Mouse (Mus musculus): ENCODE measurements around the gene Pde4c.
A peak's percentile ranks its signal among the peaks of the same experiment; 100 is the strongest.

Pde4c gene

DNA sequence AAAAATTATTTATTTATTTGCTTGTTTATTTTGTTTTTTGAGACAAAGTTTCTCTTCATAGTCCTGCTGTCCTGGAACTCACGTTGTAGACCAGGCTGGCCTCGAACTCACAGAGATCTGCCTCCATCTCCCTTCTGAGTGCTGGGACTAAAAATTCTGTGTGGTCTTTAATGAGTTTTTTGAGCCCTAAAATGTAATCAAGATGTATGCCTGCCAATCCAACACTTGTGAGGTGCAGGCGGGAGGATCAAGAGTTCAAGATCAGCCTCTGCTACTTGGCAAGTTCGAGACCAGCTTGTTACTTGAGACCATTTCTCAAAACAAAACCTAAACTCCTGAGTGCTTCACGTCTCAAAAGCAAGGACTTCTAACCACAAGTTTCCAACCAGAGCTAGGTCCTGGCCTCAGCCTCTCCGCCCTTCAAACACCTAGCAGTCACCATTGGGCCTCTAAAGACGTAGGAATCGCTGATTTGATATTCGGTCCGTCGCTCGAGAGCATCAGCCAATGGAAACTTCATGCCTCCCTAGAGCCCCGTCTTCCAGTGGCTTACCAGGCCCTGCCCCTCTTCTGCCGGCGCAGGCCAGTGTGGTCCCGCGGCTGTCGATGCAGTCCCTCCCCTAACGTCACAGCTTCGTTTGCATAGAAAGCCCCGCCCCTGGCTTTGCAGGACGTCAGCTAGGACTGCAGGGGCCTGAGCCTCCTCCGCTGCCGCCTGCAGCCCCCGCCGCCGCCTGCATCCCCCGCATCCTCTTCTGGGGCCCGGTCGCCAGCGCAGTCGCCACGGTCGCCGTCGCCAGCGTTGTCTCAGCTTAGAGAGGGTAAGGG lies 30.7 kb downstream of the Pde4c start, which contains the start of gene Rab3a:
TSS of gene Rab3a (plus strand) at position 637 of the 828 bp plus-strand sequence.
- DNase-seq, result peak; percentile 98

GRCm38 (mm10) chr8:70754871-70755660 lies 31.5 kb downstream of the Pde4c start:
- DNase-seq, result peak; percentile 77

DNA sequence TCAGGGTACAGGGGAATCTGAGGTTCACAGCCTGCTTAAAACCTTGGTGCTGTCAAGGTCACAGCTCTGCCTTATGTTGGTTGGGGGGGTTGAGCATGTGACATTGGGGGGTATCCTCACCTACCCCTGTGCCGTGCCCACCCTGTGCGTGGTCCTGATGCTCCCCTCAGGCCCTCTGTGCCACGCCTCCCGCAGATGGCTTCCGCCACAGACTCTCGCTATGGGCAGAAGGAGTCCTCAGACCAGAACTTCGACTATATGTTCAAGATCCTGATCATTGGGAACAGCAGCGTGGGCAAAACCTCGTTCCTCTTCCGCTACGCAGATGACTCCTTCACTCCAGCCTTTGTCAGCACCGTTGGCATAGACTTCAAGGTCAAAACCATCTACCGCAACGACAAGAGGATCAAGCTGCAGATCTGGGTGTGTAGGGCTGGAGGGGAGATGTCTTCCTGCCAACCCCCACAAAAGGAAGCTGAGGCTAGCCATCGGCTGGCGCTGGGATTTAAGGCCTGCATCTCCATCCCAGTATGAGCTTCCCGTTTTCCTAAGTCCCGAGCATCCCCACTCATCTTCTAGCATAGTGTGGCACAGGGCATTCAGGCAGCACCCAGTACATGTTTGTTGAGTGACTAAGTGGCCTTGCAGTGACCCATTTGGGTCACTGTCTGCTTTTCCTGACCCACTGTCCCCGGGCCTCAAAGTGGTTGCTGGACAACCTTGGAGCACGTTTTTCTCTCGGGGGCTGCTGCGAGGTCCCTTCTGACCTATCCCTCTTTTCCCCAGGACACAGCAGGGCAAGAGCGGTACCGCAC lies 32.3 kb downstream of the Pde4c start:
- peak; percentile 11 for DNase-seq

- peak; percentile 6 for DNase-seq
Observed at GRCm38 (mm10) chr8:70756476-70757040, 33.0 kb downstream of the Pde4c start.

DNA sequence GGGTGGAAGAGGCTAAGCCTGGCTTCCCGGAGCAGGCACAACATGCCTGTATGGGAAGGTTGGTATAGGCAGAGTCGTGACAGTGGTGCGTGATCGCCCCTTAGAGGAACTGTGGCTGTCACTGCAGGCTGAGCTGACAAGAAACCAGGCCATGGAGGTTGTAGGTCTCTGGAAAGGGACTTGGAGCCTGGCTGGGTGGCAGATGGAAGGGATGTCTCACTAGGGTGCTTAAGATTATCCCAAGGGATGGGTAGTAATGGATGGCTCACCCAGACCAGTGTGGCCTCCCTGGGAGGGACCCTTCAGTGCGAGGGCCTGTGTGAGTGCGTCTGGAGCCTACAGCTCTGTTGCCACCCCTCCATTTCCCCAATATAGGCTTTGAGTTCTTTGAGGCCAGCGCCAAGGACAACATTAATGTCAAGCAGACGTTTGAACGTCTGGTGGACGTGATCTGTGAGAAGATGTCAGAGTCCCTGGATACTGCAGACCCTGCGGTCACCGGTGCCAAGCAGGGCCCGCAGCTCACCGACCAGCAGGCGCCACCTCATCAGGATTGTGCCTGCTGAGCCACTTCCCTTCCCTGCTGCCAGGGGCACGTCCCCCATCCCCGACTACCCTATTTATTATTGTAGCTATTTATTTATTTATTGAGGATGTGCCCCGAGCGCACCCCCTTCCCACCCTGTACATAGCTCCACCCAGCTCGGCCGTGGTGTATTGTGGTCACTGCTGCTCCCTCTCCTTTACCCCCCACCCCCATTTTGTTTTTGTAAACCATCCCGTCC lies 34.2 kb downstream of the Pde4c start:
- DNase-seq, result peak; percentile 59

DNA sequence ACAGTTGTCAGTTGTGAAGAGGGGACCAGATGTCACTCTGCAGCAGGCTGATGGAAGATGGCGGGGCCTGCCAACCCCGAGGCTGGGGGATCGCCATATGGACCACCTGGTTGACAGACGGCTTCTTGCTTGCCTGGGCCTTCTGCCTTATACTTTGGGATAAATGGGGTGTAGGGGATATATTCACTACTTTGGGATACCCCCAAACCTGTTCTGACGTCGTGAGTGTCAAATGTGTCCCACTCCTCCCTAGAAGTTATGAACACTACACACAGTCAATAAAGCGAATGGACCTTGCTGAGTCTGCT lies 34.7 kb downstream of the Pde4c start:
- DNase-seq, result no peak

DNA sequence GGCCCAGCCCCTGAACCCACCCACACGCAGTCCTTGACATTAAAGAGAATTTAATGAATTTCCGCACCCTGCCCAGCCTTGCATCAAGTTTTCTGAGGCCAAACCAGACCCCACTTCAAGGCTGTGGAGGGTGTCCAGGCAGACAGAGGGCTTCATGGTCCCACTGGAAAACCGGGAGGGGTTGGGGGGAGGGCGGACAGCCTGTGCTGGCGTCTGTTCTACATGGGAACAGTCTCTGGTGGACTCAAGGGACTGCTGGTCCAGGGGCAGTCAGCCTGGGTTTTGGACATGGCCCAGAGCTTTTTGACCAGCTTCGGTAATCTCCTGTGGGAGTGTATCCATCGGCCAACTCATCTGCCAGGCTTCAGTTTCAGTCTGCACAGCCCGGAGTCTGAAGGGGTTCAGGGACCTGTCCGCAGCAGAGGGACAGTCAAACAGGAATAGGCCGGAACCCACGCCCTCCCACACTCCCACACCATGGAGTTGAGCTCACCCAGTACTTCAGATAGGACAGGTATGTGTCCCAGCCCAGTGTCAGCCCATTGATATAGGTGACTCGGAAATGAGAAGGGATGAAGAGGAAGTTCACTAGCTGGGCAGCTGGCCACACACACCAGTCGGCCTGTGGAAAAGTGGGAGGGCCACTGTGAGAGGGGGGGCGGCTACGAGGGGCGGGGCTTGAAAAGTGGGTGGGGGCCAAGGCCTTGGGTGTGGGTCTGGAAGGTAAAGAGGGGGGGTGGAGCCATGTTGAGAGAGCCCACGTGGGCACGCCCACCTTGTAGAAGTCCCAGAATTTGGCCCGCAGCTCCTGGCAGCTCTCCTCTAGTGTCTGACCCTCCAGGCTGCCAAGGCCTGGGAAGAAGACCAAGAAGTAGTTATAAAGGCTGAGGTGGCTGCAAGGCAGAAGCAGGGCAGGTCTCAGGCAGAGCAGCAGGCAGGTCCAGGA lies 35.4 kb downstream of the Pde4c start:
- peak; percentile 57 for DNase-seq

- DNase-seq, result no peak
Observed at GRCm38 (mm10) chr8:70760350-70760749, 36.8 kb downstream of the Pde4c start.

- DNase-seq, result peak; percentile 96
Observed at GRCm38 (mm10) chr8:70760775-70761406, 37.4 kb downstream of the Pde4c start, which contains the start of gene Mpv17l2. TSS of gene Mpv17l2 (minus strand) at chr8:70760946.

DNA sequence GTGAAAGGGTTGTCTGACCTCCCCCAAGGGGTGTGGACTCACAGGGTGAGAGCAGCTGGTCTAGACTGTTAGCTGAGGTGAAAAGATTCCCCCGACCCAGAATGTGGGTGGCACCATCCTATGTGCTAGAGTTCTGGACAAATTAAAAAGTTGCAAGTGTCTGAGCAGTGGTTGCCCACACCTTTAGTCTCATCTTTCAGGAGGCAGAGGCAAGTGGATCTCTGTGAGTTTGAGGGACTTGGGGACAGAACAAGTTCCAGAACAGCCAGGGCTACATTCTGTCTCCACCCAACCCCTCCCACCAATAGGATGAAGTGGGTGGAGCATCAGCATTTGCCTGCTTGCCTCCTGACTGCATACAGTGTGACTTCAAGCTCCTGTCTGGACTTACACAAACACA lies 38.6 kb downstream of the Pde4c start:
- no peak for DNase-seq

- peak; percentile 78 for DNase-seq
Observed at GRCm38 (mm10) chr8:70763354-70763753, 39.8 kb downstream of the Pde4c start.

DNA sequence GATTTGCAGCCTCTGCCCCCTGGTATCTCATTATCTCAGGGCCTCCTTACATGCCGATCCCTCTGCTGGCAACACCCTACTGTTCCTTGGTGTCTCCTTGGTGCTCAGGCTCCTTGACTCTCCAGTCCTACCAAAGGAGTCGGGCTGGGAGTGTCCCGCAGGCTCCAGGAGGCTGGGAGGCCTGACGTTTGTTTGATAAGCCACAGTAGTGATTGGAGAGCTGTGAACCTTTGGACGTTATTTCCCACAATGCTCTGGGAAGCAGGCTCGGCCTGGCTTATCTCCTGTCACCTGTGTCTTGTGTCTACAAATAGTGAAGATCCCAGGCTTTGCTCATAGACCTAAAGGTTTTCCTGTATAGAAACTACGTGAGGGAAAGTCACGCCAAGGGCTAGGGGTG lies 40.5 kb downstream of the Pde4c start:
- DNase-seq, result no peak

DNA sequence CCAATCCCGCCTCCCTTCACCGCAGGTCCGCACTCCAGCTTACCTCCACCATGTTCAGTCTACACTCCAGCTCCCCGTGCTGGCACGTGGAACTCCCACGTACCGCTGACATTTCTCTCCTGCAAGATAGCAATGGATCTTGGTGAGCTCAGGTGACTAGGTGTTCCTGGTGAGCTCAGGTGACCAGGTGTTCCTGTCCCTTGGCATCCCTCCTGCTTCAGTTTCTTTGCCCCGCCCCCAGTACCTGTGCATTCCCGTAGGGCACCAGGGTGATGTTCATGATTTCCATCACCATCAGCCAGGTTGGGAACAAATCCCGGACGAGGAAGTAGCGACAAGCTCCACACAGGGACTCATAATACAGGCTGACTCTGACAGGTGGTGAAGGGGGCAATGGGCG lies 41.2 kb downstream of the Pde4c start:
- no peak for DNase-seq

GRCm38 (mm10) chr8:70765329-70765728 lies 41.8 kb downstream of the Pde4c start:
- no peak for DNase-seq

DNA sequence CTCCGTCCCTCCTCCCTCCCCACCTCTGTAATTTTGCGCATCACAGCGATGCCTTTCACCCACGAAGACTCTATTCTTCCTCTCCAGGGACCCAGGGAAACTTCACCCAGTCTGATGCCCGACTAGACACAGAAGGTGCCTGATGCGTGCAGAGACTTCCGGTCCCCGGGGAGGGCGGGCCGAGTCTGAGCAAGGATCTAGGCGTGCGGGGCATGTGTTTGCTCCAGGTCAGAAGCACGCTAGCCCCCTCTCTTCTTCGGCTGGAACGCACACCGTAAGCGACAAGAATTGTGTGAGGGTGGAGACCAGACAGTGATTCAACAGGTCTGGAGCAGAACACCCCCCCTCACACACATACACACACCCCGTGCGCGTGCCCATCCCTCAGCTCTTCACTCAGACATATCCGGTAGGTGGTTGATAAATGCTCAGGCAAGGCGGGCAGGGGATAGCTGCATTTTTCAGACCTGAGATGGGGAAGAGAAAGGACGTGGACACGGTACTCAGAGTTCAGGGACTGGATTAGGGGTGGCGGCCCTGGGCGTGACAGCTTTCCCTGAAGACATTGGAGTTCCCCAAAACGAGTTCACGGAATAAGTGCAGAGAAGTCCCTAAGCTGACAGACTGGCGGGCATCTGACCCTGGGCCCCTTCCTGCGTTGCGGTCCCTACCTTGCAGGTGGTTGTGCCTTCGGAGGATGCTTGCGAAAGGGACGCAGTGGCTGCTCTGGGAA lies 42.5 kb downstream of the Pde4c start:
- peak; percentile 69 for DNase-seq

- peak; percentile 88 for DNase-seq
Observed at GRCm38 (mm10) chr8:70766571-70767440, 43.3 kb downstream of the Pde4c start.

GRCm38 (mm10) chr8:70767503-70767902 lies 44.0 kb downstream of the Pde4c start:
- DNase-seq, result no peak

DNA sequence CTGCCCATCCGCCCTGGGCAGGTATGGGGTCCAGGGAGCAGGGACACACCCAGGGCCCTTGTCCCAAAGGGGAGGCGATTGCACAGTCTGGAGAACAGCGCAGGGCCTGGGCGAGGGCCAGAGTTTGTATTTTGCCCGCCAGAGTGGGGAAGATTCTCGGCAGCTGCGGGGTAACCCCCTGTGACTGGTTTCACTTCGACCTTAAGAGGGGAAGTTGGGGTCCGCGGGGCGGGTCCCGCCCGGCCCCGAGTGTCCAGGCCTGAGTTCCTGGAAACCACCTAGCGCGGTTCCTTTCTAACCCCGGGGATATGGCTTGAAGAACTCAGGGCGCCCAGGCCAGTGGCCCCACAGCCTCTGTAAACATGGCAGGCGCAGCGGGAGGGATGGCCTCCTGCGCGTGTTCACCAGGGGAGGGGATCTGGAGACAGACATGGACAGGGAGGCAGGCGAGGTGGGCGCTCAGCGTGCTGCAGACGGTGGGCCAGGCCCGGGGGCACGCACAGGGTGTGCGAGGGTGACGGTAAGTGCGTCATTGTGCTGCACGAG lies 44.8 kb downstream of the Pde4c start:
- no peak for DNase-seq
